Mouse (Mus musculus) thymus, postnatal 36 days (tissue): ENCODE measurements around the gene Tango6.

Source experiments
- DNase-seq, 2 experiments: peaks; one replicate each; pipeline ENCODE4 v3.0.0; 2022; ENCODE audit warnings: mixed read lengths in 2 of 2

Tango6 gene

GRCm38 (mm10) chr8:106887336-106888189, 204.7 kb downstream of the Tango6 start:
- DNase-seq, result peak; percentile 62 to 66

GRCm38 (mm10) chr8:106888803-106889202, 205.9 kb downstream of the Tango6 start:
- DNase-seq, result no peak

GRCm38 (mm10) chr8:106892210-106892805, 209.4 kb downstream of the Tango6 start:
- DNase-seq, result peak; percentile 45 to 70

- DNase-seq, result peak in 1 of 2 experiments; percentile 22
Measured at GRCm38 (mm10) chr8:106892806-106893451, 210.1 kb downstream of the Tango6 start.

- peak; percentile 86 to 89 for DNase-seq
Measured at GRCm38 (mm10) chr8:106893481-106894156, 210.8 kb downstream of the Tango6 start, which contains the start of gene Utp4. Utp4 (plus strand) TSS chr8:106893636.

GRCm38 (mm10) chr8:106899473-106899872, 216.6 kb downstream of the Tango6 start:
- DNase-seq, result no peak
